Mouse (Mus musculus) olfactory bulb, adult 2 months (tissue): ENCODE results near the gene Eef2k. TPM values are rescaled to one million over a fixed set of nuclear protein-coding genes. Genes with fewer than 3 reads are reported as not detected.

ENCODE experiments used
- H3K27ac ChIP-seq: fragments of 200-500 bp; 2 replicates; pipeline ENCODE4 v1.5.1; 2012; ENCODE audit warnings: low read depth, low read length; ENCODE audit not compliant: insufficient read depth
- H3K4me1 ChIP-seq: fragments of 200-500 bp; 2 replicates; pipeline ENCODE4 v1.6.1; 2012; ENCODE audit warnings: low read length; ENCODE audit not compliant: control insufficient read depth, insufficient read depth
- H3K4me3 ChIP-seq: fragments of 200-500 bp; 2 replicates; pipeline ENCODE4 v1.5.1; 2012; ENCODE audit warnings: mild to moderate bottlenecking, low read depth, low read length, moderate library complexity; ENCODE audit not compliant: insufficient read depth
- CTCF ChIP-seq: fragments of 200-500 bp; IDR thresholded peaks from 2 replicates; pipeline ENCODE4 v1.5.1; 2012; ENCODE audit warnings: low read depth, mild to moderate bottlenecking, low read length, moderate library complexity; ENCODE audit not compliant: insufficient read depth
- POLR2A ChIP-seq: fragments of 200-500 bp; IDR thresholded peaks from 2 replicates; pipeline ENCODE4 v1.6.1; 2012; ENCODE audit warnings: mild to moderate bottlenecking, low read depth, low read length, moderate library complexity; ENCODE audit not compliant: insufficient read depth
- WGBS: fragments of 180-500 bp; shearing (Covaris S2); methylation state at CpG from one replicate; pipeline ENCODE4 v1.1.7; 2018; 5-methylcytosine and 5-hydroxymethylcytosine counted together
- polyA plus RNA-seq: library from polyadenylated mRNA; stranded (reverse); fragments of >200 nt; gene quantifications from 2 replicates; pipeline ENCODE4 v1.2.4, GENCODE M21; 2012; ENCODE audit warnings: low replicate concordance; ENCODE audit not compliant: missing spikeins, insufficient read depth, insufficient read length

The Eef2k gene
- polyA plus RNA-seq, 1 experiment, result not detected

GRCm38 (mm10) chr7:120913332-120913731 lies 70.7 kb downstream of the Eef2k start:
- WGBS, result 82% methylated on average over 1 of the region's 1 CpGs
- Histone ChIP-seq H3K27ac (no peak overlapping the region), H3K4me3 (no peak overlapping the region), H3K4me1 (no peaks in the 10 kb centered on the region)
- no peak for TF ChIP-seq CTCF
- no peak for TF ChIP-seq POLR2A

DNA sequence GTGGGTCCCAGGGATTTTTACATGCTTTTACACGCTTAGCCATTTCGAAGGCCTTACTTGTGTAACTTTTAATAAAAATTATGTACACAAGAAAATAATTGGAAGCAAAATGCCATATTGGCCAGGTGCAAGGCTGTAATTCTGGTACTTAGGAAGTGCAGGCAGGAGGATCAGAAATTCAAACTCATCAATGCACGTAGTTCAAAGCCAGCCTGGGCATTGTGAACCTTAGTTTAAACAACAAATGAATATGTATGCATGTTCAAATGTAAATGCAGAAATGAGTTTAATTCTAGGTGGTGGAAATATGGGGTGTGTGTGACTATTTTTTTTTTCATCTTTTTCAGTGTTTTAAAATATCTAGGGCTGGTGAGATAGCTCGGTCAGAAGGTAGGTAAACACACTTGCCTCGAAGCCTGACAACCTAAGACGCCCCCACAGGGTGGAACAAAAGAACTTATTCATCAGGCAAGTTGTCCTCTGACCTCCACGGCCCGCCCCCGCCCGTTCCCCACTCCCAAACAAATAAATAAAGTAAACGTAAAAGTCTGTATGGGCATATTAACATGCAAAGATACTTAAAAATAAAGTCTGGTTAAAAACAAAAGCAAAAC lies 73.7 kb downstream of the Eef2k start:
- TF ChIP-seq CTCF (no peak), POLR2A (no peak)
- H3K4me1 ChIP-seq, result no peaks in the 10 kb centered on the region
- 36% methylated on average over 11 of the region's 11 CpGs for WGBS
- H3K4me3 ChIP-seq, result no peak overlapping the region
- no peak overlapping the region for H3K27ac ChIP-seq

DNA sequence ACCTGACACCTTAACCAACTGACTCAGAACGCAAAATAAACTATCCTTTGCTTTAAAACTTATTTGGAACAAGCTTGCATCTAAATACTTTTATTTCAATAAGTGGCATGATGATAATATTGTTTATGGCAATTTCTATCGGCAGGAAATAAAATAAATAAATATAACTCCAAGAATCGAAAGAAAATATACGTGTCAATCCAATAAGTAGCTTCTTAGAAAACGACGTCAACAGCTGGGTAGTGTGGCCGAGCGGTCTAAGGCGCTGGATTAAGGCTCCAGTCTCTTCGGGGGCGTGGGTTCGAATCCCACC lies 74.6 kb downstream of the Eef2k start:
- Histone ChIP-seq H3K4me1 (no peaks in the 10 kb centered on the region), H3K27ac (no peak overlapping the region), H3K4me3 (peak overlapping the region; percentile 25)
- TF ChIP-seq POLR2A (no peak), CTCF (no peak)
- WGBS, result 5% methylated on average over 12 of the region's 12 CpGs

DNA sequence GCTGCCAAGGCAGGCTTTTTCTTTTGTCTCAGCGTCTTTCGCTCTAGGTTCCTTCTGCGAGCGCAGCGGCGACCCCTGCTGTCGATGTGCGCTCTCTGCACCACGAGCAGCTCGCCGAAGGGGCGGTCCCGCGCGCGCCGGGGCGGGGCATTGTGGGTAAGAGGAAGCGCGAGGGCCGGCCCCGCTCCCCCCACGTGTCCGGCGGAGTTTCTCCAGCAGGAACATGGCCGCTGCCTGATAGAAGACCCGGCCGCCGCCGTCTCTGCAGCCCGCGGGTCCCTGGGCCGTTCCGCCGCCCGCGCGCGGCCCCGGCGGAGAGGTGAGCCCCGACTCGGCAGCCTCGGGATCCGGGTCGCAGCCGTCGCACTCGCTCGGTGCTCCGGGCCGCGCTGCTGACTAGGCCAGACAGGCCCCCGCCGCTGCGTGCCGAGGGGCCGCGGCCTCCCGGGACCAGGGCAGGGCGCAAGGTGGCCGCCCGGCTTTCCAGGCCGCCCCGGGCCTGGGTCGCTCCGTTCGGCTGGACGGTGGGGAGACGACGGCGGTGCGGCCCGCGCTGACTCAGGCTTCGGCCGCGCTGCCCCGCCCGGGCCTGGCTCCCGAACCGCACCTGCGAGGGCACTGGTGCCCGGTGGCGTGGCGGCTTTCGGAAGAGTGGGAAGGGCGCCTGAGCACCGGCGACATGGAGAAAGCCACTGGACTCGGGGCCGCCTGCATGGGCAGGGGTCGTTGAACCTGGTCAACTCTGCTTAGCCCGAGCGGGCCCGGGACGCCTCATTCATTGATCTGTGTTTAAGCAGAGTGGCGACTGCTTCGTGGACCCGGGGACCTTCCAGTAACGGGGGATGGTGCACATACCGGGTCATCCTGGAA lies 75.2 kb downstream of the Eef2k start, which contains the start of gene Polr3e:
Gene Polr3e, plus strand, starts transcription at position 153 of the 870 bp plus-strand sequence.
- Histone ChIP-seq H3K4me3 (peak within 1 kb of the TSS; percentile 94), H3K27ac (peak within 1 kb of the TSS; percentile 17; the same call in 1 of the 2 replicates), H3K4me1 (no peaks in the 10 kb centered on the region)
- TF ChIP-seq POLR2A (peak; percentile 70), CTCF (peak; percentile 95)
- WGBS, result under 1% methylated on average over 102 of the region's 102 CpGs

- H3K4me3 ChIP-seq, result peak overlapping the region; percentile 94
- 4% methylated on average over 10 of the region's 10 CpGs for WGBS
- no peaks in the 10 kb centered on the region for H3K4me1 ChIP-seq
- H3K27ac ChIP-seq, result no peak overlapping the region
- TF ChIP-seq CTCF, result no peak
- no peak for TF ChIP-seq POLR2A
These were observed 75.9 kb downstream of the Eef2k start for GRCm38 (mm10) chr7:120918526-120918962.

DNA sequence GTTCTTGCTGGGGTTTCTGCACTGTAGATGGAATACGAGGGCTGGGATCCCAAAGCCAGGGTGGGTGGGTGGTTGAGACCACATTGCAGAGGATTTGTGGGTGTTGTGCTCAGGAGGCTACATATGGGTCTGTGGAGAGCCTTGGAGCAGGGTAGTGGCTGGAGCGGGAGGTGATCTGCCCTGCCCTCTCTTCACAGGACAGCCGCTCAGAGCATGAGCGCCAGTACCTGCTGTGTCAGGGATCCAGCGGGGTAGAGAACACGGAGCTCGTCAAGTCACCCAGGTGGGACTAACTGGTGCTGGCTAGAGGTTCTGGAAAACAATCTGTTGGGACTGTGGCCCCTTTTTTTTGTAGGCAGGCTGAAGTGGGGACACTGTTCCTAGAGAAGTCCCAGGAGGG lies 90.5 kb downstream of the Eef2k start:
- Histone ChIP-seq H3K4me1 (0 out of 2 replicates have a peak, but pooled peaks cover 7% of the 10 kb centered on the region), H3K27ac (no peak overlapping the region), H3K4me3 (no peak overlapping the region)
- WGBS, result 87% methylated on average over 7 of the region's 7 CpGs
- no peak for TF ChIP-seq CTCF
- no peak for TF ChIP-seq POLR2A

DNA sequence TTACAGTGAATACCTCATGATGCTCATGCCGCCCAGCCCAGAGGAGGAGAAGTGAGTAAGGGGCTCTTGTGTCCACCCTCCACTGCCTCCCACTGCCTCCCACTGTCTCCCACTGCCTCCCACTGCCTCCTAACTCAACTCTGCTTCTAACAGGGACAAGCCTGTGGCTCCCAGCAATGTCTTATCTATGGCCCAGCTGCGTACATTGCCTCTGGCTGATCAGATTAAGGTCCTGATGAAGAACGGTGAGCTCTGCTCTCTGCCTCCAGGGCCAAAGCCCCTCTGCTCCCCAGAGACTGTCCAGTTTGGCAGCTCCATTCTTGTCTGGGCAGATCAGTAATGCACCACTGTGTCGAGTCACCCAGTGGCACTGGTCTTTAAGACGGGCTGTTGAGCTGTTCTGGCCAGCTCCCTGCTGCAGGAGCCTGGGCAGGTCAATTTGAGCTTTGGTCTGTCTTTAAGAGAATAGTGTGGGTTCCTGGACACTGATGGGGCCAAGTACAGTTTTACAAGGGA lies 91.1 kb downstream of the Eef2k start:
- 86% methylated on average over 5 of the region's 5 CpGs for WGBS
- no peak overlapping the region for H3K27ac ChIP-seq
- H3K4me1 ChIP-seq, result 0 out of 2 replicates have a peak, but pooled peaks cover 7% of the 10 kb centered on the region
- TF ChIP-seq POLR2A (no peak), CTCF (no peak)
- no peak overlapping the region for H3K4me3 ChIP-seq

GRCm38 (mm10) chr7:120934716-120935115 lies 92.1 kb downstream of the Eef2k start:
- Histone ChIP-seq H3K4me1 (0 out of 2 replicates have a peak, but pooled peaks cover 7% of the 10 kb centered on the region), H3K27ac (no peak overlapping the region), H3K4me3 (no peak overlapping the region)
- WGBS, result 24% methylated on average over 5 of the region's 5 CpGs
- TF ChIP-seq CTCF, result peak; percentile 50; the same call in 1 of the 2 replicates
- no peak for TF ChIP-seq POLR2A

DNA sequence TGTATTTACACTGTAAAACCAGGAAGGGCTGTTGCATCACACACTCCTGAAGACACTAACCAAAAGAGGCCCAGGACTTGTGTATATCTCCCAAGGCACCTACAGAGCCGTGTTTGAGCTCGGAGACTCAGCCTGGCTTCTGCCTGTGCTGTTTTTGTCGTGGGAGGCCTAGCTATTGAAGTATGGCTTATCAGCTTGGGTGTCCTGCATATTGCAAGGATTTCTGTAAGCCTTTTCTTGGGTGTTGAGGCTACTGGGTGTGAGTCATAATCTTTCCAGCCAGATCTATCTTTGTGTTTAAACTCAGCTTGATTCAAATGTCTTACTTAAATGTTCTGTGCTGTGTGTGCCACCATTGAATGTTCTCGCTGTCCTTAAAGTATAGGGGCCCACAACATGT lies 93.9 kb downstream of the Eef2k start:
- 69% methylated on average over 4 of the region's 4 CpGs for WGBS
- H3K27ac ChIP-seq, result no peak overlapping the region
- TF ChIP-seq POLR2A (no peak), CTCF (no peak)
- no peak overlapping the region for H3K4me3 ChIP-seq
- 0 out of 2 replicates have a peak, but pooled peaks cover 7% of the 10 kb centered on the region for H3K4me1 ChIP-seq
